Mouse (Mus musculus): ENCODE results near the gene S100a11.
"Not testable (repeated sequence)": the region's sequence is repeated elsewhere in the genome, so short reads cannot be mapped to it uniquely, and the experiment has no call there.

Gene S100a11

DNA sequence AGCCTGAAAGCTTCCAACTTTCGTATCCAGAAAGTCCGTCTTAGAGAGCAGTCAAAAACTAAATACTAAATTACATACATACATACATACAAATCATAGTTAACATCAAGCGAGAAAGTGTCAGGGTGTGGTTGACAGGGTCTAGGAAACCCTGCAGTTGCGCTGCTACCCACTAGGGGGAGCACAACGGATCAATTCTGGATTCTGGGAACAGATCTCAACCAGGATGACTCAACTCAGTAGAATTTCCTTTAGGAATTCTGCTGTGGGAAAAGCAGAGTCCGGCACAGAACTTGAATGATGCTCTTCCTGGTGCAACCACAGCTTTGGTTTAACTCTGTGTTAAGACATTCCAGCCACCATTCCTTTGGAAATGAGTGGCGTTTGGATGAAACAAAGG is 2.3 kb downstream of the S100a11 start:
- DNase-seq (ENCODE audit: low spot score): peak; percentile 72

DNA sequence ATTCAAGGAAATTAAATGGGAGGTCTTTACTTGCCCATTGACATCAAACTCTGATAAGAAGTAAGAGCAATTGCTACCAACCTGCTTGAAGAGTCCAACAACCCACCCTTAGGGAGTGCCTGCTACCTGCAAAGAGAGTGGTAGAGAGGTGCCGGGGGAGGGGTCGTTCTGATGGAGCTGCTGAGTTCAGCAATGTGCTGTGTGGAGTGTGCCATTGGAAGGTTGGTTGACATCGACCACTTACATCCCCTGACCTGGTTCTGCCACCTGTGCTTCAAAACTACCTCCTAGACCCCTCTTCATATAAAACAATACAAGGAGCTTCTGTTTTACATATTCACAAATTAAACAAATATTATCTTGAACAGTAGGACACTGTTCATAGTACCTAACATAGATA is 7.0 kb downstream of the S100a11 start:
- DNase-seq (ENCODE audit: low spot score): no peak

DNA sequence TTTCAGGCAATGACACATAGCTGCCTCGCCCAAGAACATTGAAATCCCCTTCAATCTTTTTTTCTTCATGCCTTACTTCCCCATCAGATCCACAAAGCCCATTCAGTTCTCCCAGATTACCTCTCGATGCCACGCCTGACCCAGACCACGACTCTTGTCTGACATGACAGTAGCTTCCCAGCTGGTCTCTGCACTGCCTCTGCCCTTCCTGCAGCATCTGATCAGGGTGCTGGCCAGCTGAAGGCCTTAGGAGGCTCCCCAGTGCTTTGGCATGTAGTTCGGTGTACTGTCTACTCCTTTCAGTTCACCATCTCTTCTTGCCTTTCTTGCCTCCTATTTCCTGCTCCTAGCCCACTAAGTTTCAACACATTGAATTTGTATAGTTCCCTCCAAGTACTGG is 8.5 kb downstream of the S100a11 start:
- DNase-seq (ENCODE audit: low spot score): no peak

DNA sequence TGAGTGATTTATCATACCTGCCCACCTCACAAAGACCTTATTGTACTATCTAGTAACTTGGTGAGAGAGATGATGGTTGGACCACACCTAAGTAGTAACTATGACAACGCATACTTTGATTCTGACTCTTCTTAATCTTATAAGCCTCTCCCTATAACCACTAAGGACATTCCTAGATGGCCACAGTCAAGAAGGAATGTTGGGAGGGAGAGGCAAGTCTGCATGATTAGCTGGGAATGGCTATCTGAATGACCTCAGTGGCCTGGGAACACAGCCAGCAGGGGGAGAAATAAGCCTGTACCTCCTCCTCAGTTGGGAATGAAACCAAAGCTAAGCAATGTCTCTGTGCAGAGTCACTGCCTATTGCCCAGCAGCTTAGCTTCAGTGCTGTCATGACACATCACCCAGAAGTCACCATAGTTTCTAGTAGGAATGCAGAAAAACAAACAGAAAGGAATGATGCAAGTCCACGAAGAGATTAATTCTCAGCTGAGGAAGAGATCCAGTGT is 16.8 kb downstream of the S100a11 start:
- peak; percentile 67 for DNase-seq (ENCODE audit: low spot score)

DNA sequence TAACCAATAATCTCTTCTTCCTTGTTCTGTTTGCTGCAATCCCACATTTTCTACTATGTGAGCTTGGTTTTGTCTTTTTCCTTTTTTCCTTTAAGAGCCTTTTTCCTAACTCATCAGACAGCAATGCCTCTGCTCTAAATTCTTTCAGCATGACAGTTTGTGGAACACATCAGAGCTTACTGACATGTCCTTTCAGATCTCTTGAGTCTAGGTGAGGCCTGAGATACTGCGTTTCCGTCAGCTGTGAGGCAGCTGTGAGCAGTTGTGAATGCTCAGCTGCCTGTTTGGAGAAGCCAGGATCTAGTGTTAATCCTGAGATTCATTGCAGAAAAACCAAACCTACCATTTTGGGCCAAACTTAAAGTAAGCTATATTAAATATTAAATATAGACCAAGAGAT is 18.2 kb downstream of the S100a11 start:
- no peak for DNase-seq (ENCODE audit: low spot score)

DNA sequence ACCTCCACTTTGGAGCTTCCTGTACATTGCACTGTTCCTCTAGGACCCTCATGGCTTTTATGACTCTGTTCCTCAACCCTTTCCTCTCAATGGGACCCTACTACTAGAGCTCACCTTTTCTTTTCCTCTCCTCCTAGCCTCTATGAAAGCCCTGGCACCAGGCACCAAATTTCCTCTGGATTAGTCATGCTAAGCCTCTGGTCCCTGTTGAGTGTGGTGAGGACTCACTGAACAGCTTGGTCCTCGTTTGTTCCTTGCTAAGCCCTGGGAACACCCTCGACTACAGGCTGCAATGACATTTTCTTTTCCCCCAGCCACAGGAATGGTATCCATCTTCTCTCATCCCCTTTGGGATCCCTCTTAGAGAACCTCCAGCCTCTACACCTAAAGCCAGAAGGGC is 21.2 kb downstream of the S100a11 start:
- DNase-seq (ENCODE audit: low spot score): no peak

DNA sequence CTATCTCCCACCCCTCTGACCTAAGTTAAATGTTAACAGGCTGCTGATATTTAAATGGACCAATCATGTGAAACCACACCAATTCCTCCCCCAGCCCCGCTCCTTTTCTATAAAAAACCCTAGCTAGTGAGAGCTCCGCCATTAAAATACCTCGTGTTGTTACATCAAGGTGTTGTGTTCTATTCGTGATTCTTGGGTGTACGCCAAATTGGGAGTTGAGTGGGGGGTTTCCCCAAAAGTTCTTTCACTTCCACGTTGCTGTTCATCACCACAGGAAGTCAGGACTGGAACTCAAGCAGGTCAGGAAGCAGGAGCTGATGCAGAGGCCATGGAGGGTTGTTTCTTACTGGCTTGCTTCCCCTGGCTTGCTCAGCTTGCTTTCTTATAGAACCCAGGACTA is 23.9 kb downstream of the S100a11 start:
- not testable (repeated sequence) for DNase-seq (ENCODE audit: low spot score)

DNA sequence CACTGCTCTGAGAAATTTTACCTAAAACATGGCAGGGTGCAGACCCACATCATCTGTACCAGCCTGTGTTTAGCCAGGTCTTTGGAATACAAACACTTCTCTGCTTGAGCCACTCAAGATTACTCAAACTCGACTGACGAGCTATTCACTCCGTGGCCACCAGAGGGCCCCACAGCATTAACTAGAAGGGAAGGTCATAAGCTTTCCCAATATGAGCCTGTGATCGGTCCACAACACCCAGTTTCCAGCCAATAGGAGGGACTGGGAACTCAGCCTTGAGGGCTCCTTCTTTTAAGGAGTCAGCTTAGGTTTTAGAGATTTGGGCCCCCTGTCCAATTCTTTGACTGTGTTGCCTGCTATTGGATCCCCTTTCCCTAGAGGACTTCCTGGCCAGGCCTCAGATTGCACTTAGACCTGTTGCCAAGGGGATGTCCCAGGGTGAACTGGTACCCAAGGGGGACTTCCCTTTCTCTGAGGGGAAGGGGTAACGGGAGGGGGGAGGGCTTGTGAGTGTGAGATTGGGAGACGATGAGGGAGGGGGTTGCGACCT is 26.9 kb downstream of the S100a11 start:
- peak; percentile 90 for DNase-seq (ENCODE audit: low spot score)

DNA sequence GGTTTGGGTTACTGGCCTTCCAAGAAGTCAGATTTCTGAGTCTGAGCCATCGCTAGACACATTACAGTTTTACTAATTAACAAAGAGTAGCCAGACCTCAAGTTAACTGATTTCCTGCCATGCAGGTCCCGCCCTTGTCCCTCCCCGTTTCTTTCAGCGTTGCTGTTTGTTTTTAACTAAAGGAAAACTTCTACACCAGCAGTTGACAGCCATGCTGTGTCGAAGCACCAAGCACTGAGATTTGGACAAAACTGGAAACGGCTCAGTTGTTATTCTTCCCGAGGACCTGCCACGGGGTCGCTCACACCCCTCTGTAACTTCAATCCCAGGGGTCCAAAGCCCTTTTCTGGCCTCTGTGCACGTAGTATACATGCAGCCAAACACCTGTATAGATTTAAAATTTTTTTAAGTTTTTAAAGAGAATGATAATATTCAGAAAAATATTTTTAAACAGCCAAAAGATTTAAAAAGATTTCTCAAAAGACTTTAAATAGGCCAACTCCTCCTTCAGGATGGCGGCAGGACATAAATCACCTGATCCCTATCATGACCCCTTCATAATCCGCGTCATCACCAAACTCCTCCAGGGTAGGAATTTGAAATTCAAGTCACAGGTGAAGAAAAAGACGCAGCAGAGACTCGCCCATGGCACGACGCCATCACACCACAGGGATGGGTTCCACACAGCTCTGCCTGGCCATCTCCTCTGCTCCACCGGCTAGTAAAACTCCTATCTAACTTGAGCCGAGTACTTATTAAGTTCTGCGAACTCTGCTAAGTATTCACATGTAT is 27.7 kb downstream of the S100a11 start:
- DNase-seq (ENCODE audit: low spot score): peak; percentile 29

DNA sequence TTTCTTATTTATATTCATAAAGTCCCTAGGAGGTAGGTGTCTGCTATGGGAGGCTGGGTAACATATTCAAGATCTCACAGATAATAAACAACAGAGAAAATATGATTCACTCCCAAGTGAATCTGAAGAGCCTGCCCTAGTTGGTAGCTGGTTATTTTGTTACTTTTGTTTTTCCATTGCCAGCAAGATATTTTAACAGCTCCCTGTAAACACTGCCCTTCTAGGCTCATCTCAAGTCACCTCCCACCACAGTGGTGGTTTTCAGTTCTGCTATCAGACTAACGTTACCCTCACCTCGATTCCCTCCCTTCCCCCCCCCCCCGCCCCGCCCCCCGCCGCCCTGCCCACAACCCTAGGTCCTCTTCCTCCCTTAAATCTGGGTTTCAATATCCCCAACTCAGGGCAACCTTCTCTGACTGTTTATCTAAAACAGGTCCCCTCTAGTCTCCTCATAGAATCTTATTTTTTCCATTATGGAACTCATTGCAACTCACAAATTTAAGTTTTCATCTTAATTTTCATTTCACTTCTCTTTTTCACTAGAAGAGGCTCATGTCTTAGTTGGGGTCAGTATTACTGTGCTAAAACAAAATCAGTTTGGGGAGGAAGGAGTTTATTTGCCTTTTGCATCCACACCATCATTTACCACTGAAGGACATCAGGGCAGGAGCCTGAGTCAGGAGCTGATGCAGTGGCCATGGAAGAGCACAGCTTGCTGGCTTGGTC is 28.4 kb downstream of the S100a11 start:
- no peak for DNase-seq (ENCODE audit: low spot score)

DNA sequence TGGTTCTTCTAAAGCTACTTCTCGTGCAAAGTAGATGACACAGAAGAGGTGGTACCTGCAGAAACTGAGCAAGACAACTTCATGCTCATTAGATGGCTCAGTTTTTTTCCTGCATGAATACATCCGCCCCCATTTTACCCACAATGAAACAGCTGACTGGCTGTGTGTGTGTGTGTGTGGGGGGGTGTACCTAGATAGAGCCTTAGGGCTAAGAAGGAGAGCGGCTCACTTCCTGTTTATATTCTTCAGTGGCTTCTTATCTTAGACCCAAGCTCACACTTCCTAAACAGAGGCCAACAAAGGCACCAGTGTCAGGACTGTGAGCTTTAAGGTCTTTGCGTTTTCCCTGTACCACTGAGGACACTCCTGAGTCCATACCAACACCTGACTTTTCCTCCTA is 29.7 kb downstream of the S100a11 start:
- DNase-seq (ENCODE audit: low spot score): no peak

DNA sequence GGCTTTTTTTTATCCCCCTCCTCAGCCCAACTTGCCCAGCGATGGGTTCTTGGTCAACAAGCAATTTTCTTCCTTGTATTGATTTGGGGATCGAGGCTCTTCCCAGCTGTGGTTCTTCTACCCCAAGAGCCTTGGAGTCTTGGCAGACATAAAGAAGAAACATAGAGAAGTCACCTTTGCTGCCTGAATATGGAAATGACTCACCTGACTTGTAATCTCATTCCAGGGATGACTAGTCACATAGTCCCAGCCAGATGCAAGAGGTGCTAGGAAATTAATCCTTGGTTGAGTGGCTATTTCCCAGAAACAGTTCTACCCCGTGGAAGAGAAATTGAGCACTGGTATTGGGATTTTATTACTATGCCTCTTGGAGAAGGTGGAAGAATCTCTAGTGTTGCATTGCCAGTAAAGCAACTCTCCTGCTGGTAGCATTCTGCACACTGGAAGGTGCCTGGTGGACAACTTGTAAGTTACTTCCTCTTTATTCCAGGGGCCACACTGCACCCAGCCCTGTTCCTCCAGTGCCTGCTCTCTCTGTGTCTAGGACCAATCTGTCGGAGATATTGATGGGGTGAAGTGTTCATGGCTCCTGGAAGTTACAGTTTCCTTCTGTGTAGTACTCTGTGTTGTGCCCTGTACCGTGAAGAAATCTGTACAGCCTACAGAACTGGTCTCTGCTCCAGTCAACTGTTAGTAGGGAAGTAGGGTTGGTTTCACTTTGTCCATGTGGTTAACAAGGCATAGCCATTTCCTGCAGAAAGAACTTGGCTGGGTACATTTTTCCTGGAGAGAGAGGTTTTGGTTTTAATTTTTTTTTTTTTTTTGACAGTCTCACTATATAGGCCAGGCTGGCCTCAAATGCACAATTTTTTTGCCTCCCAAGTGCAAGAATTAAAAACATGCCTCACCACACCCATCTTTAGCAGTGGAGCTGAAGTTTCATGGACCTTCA is 31.9 kb downstream of the S100a11 start:
- DNase-seq (ENCODE audit: low spot score): no peak

DNA sequence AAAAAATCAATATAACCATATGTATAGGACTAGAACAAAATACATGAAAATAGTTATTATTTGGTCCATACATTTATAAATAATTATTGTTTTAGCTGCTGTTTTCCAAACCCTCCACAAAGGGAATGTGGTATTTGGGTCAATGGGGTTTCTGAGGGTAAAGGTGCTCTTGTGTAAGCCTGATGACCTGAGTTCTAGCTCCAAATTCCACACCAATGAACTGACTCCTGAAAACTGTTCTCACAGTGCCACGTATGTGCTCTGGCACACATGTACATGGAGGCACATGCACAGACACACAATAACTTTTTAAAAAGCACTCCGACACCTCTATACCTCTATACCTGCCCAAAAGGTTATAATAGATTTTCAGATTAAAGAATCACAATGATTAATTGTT is 33.0 kb downstream of the S100a11 start:
- DNase-seq (ENCODE audit: low spot score): no peak

DNA sequence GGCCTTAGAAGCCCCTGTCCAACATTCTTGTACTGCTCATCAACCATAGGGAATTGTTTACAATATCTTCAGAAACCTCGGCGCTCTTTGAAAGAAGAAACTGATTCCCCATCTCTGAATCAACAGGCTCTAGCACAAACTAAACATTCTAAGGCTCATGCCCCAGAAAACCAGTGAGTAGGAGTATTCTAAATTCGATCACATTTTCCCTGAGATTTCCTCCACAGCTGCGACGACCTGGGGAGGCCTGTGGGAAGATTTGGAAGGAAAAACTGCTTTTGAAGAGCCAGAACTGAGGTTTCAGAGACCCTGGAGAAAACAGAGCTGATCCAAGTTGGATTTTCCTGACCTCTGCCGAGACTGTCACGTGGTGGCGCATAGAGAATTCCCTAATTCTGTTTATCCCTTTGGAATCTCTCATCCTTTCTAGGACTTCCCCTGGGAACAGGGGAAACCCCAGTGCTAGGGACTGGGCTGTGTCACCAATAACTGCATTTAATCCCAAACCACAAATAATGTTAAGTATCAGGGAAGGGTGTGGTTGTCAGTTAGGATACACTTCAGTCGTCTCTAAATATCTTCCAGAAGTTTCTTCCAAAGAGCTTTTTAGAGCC is 33.6 kb downstream of the S100a11 start:
- peak; percentile 13 for DNase-seq (ENCODE audit: low spot score)

DNA sequence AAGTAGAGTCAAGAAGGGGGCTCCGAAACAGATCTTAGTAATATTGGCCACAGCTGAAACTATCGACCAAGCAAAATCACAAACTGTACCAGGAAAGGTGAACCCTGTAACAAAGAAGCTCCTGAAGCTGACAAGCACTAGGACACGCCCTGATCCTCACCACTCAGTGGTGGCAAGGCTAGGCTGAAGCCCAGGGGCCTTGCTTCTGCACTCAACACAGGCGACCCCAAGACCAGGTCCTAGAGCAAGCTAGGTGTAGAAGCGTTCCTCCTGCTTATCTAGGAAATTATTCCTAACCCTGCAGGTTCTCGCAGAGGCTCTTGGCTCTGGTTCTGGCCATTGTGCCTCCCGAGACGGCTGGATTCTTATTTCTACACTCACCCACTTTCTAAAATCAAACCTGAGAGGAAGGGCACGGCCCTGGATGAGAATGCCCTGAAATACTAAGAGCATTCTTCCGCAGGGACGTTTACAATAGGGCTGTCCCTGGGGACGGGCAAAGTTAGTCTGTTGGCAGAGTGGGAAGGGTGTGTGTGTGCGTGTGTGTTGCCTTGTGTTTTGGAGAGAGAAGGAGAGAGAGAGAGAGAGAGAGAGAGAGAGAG is 34.2 kb downstream of the S100a11 start:
- peak; percentile 22 for DNase-seq (ENCODE audit: low spot score)

DNA sequence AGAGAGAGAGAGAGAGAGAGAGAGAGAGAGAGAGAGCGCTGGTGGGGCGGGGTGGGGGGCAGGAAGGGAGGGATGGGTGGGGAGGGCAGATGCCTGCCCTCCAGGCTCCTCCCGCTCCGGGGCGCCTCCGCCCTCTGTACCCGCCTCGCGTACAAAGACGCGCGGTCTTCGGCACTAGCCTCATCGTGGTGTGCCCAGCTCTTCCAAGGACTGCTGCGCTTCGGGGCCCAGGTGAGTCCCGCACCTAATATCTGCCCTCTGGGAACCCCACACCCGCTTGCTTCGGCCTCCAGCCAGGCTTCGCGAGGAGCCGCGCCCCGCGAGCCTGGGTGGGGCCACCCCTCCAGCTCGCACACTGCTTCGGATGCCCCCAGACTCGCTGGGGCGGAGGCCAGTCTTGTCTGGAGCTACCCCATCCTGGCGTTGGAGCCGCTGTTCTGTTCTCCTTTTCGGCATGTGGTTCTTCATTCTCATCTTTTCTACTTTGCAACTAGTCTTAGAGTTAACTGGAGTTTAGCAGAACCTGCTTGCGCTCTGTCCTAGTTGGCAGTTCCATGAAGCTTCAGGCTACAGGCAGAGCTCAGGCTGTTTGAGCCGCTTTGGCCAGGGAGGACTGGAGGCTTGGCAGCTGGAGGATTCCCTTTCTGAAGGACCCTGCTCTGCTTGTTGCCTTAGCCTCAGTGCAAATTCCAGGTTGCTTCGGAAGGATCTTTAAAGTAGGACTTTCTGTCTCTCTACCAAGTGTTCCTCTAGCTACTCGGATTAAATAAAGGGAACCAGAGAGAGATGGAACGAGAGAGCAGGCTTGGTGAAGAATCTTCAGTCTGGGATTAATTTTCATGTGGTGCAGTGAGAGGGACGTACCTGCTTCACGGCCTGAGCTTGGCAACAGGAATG is 34.9 kb downstream of the S100a11 start, which contains the start of gene S100a10:
Gene S100a10, plus strand, starts transcription at position 100 of the 897 bp plus-strand sequence.
- DNase-seq (ENCODE audit: low spot score): peak; percentile 82

DNA sequence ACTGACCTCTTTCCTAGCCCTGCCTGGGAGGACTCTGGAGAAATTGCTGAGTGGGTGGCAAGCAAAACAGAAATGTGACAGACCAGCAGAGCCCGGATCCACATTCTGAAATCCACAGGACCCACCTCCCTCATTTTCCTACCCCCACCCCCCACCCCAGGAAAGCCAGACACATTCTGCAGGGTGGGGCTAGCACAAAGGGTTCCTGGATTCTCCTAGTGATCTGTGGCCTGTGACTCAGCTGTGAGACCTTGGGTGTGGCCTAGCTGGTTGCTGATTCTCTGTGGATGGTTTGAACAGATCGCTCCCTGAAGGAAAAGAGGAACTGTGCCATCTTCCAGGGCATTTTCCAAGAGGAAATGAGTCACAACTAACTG is 35.6 kb downstream of the S100a11 start:
- peak; percentile 64 for DNase-seq (ENCODE audit: low spot score)

DNA sequence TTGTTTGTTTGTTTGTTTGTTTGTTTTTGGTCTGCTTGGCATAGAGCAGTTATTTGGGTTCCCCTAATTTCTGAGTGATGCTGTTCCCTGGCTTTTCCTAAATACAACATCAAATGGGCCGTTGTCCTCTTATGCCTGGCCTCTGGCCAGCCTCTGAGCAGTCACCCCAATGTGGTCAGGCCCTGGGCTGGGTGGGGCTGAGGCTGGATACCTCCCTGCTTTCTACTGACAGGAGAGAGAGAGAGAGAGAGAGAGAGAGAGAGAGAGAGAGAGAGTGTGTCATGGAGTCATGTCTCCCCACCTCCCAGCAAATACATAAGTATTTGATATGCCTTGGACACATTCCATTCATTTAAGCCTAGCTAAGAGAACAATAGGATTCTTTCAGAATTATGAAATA is 36.3 kb downstream of the S100a11 start:
- no peak for DNase-seq (ENCODE audit: low spot score)

DNA sequence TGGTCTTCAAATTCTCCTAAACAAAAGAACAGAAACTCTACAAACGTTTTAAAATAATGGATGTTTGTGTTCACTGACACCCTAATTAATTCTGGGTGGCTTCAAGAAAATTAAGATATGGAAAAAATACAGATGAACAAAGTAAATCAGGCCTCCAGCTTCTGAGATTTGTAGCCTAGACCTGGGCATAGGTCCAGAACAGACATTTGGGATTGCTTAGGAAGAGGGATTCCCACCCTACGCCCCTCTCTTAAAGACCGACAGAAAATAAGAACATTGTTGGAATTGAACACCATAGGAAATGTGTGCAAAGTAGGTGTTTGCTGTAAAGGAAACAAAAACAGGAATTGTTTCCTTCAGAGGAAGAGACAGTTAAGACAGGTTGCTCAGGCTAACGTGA is 37.2 kb downstream of the S100a11 start:
- no peak for DNase-seq (ENCODE audit: low spot score)

DNA sequence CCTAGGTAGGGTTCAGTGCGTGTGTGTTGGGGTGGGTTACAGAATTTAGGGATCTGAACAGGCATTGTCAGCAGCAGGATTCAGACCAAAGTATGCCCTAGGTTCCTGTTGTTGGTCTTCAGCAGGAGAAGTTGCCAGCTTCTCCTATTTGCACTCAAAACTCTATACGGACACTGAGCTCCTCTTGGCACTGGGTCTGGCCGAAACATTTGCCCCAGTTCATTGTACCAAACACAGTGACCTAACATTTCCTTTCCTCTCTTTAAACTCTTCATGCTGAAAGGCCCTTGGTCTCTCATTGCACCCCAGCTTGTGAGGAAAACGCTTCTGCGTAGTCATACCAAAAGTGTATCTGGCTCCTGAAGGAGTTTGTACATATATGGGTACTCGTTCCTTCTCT is 39.7 kb downstream of the S100a11 start:
- no peak for DNase-seq (ENCODE audit: low spot score)
